In the genomic region with DNA sequence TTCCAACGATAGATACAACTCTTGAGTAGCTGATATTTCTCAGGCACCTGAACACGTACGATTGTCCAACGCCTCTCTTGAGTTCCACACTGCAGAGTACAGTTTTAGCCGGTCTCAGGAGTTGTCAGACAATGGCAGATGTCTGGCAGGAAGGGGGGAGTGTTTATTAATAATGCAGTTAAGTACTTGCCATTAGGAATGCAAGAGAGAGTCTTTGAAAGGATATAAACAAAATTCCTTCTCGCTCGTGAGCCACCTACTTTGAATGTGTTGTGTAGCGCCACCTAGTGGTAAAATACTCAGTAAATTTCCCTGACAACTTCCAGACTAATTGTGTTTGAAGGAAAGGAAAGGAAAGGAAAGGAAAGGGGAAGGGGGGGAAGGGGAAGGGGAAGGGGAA, we compare ENCODE assay signal across 8 mouse cellular contexts. TPM values are rescaled to one million over a fixed set of nuclear protein-coding genes. Genes with fewer than 3 reads are reported as not detected.
DNase-seq lines count a peak whose midpoint lies in the region; ATAC-seq and TF ChIP-seq lines count a peak whose summit lies in the region.

No protein-coding gene starts in this region.

- no peaks in the 10 kb centered on the region for H3K36me3 ChIP-seq in heart, postnatal 0 days (replicated peaks; ENCODE audit: control insufficient read depth, insufficient read depth, low read length)
- H3K36me3 ChIP-seq in midbrain, postnatal 0 days (ENCODE audit: insufficient read depth, low read length) = no peaks in the 10 kb centered on the region

- H3K4me2 ChIP-seq in heart, postnatal 0 days (ENCODE audit: low read depth, low read length) = peak overlapping the region; percentile 36; the same call in 1 of the 2 replicates
- H3K4me2 ChIP-seq in midbrain, postnatal 0 days (ENCODE audit: low read depth, low read length, poor library complexity, severe bottlenecking) = peak overlapping the region; percentile 37

- H3K27ac ChIP-seq in cerebellum, adult 2 months (ENCODE audit: insufficient read depth, low read length) = no peak overlapping the region
- H3K27ac ChIP-seq in heart, postnatal 0 days (ENCODE audit: low read depth) = no peak overlapping the region
- no peak overlapping the region for H3K27ac ChIP-seq in midbrain, postnatal 0 days (ENCODE audit: low read depth, low read length)

- H3K4me3 ChIP-seq in cerebellum, adult 2 months (replicated peaks; ENCODE audit: insufficient read depth, low read depth, low read length) = no peak overlapping the region
- no peak overlapping the region; the same call in 1 of the 2 replicates for H3K4me3 ChIP-seq in heart, postnatal 0 days (ENCODE audit: low read depth, low read length)
- no peak overlapping the region for H3K4me3 ChIP-seq in midbrain, postnatal 0 days (ENCODE audit: low read depth, low read length)

- no peak overlapping the region for H3K9ac ChIP-seq in heart, postnatal 0 days (replicated peaks; ENCODE audit: low read depth, low read length)
- H3K9ac ChIP-seq in midbrain, postnatal 0 days (replicated peaks; ENCODE audit: low read length, poor library complexity, severe bottlenecking) = no peak overlapping the region

- no peak for TF ChIP-seq POLR2A in cerebellum, adult 2 months (IDR thresholded peaks at IDR 0.05; ENCODE audit: borderline replicate concordance, insufficient read depth, low read length)

- H3K9me3 ChIP-seq in heart, postnatal 0 days (replicated peaks; ENCODE audit: control insufficient read depth, low read length) = no peaks in the 10 kb centered on the region
- H3K9me3 ChIP-seq in midbrain, postnatal 0 days (ENCODE audit: low read length) = no peaks in the 10 kb centered on the region

- H3K4me1 ChIP-seq in cerebellum, adult 2 months (ENCODE audit: control insufficient read depth, insufficient read depth, low read length) = no peaks in the 10 kb centered on the region
- no peaks in the 10 kb centered on the region for H3K4me1 ChIP-seq in heart, postnatal 0 days (ENCODE audit: control insufficient read depth, insufficient read depth)
- no peaks in the 10 kb centered on the region for H3K4me1 ChIP-seq in midbrain, postnatal 0 days (ENCODE audit: insufficient read depth, low read length)

- peak; percentile 33; the same call in 1 of the 2 replicates for TF ChIP-seq CTCF in cerebellum, adult 2 months (IDR thresholded peaks at IDR 0.05; ENCODE audit: borderline replicate concordance, insufficient read depth, low read depth, low read length)
- TF ChIP-seq CTCF in heart, postnatal 0 days (IDR thresholded peaks at IDR 0.05; ENCODE audit: low read depth) = peak; percentile 66
- TF ChIP-seq CTCF in midbrain, postnatal 0 days (IDR thresholded peaks at IDR 0.05) = peak; percentile 82

- DNase-seq in cerebellum, adult 2 months = peak in 1 of 2 experiments; percentile 14
- DNase-seq in thymus, postnatal 14 days = peak; percentile 17
- DNase-seq in thymus, postnatal 4 days = no peak
- DNase-seq in heart, postnatal 0 days (ENCODE audit: low spot score) = peak; percentile 75
- DNase-seq in layer of hippocampus, adult 9-11 months = peak; percentile 23
- peak; percentile 93 for DNase-seq in midbrain, postnatal 0 days (ENCODE audit: low spot score)
- DNase-seq in gastrocnemius, postnatal 25 days = no peak

- no peaks in the 10 kb centered on the region; the same call in 1 of the 2 replicates for H3K27me3 ChIP-seq in cerebellum, adult 2 months (ENCODE audit: control insufficient read depth, insufficient read depth, low read length)
- H3K27me3 ChIP-seq in heart, postnatal 0 days (ENCODE audit: control insufficient read depth, insufficient read depth, low read length) = peaks cover 34% of the 10 kb centered on the region
- H3K27me3 ChIP-seq in midbrain, postnatal 0 days (ENCODE audit: insufficient read depth, low read length) = 0 out of 2 replicates have a peak, but pooled peaks cover 3% of the 10 kb centered on the region

- no peak for ATAC-seq in cerebellum, adult (ENCODE audit: insufficient number of reproducible peaks, low FRiP score, low TSS enrichment)
- no peak; the same call in 1 of the 2 replicates for ATAC-seq in heart, postnatal 0 days (ENCODE audit: insufficient read depth, low read depth)
- ATAC-seq in midbrain, postnatal 0 days (ENCODE audit: low FRiP score) = no peak

- 28% methylated on average over 8 of the region's 8 CpGs for WGBS in cerebellum, adult 2 months
- WGBS in heart, postnatal 0 days = 16% methylated on average over 8 of the region's 8 CpGs
- WGBS in midbrain, postnatal 0 days = 28% methylated on average over 8 of the region's 8 CpGs

- no peak for TF ChIP-seq EP300 in heart, postnatal 0 days (IDR thresholded peaks at IDR 0.05; ENCODE audit: low read depth)

RNA-seq across cellular contexts. Expression of a gene that starts 5.7 kb away (rescaled TPM):
- 0.25 and 0.55 TPM in 2 replicates for polyA plus RNA-seq in cerebellum, adult 2 months (2012; rRNA removed)
- not detected in 2 replicates for total RNA-seq in heart, postnatal 0 days (2014; rRNA removed; ENCODE audit: low replicate concordance)
- polyA plus RNA-seq in heart, postnatal 0 days (2015; fragmentation: Nextera tagmentation; extraction: Ambion mirVana) = not detected in 2 replicates
- total RNA-seq in midbrain, postnatal 0 days (2014; rRNA removed) = 0.61 and 2.4 TPM in 2 replicates
- polyA plus RNA-seq in midbrain, postnatal 0 days (2015; fragmentation: Nextera tagmentation; extraction: Ambion mirVana) = 1.6 and 1.7 TPM in 2 replicates
- not detected for total RNA-seq in gastrocnemius, postnatal 25 days (2021)

RNA-seq across cellular contexts. Expression of a gene that starts 7.0 kb away (rescaled TPM):
- 0.72 and 0.76 TPM in 2 replicates for polyA plus RNA-seq in cerebellum, adult 2 months (2012; rRNA removed)
- total RNA-seq in heart, postnatal 0 days (2014; rRNA removed; ENCODE audit: low replicate concordance) = 0.50 and 1.5 TPM in 2 replicates
- polyA plus RNA-seq in heart, postnatal 0 days (2015; fragmentation: Nextera tagmentation; extraction: Ambion mirVana) = 0.03 and 0.05 TPM in 2 replicates
- total RNA-seq in midbrain, postnatal 0 days (2014; rRNA removed) = 5.4 and 6.6 TPM in 2 replicates
- 0.58 and 0.93 TPM in 2 replicates for polyA plus RNA-seq in midbrain, postnatal 0 days (2015; fragmentation: Nextera tagmentation; extraction: Ambion mirVana)
- total RNA-seq in gastrocnemius, postnatal 25 days (2021) = under 1 TPM; 0.21 to 0.49 TPM

Comparison
In these comparisons a context has a peak if more than half of its experiments do, and no peak if none do; other contexts are left out.
1. DNase-seq: peak in thymus, postnatal 14 days (single experiment), heart, postnatal 0 days (single experiment), layer of hippocampus, adult 9-11 months (single experiment) and midbrain, postnatal 0 days (single experiment); none in thymus, postnatal 4 days (single experiment) and gastrocnemius, postnatal 25 days (single experiment).
2. Peak in every context shown above with its lines, with median percentiles within 50 percentile points of each other: CTCF ChIP-seq.